Mouse (Mus musculus) heart, embryonic 15.5 days (tissue): ENCODE results near the gene Tcap. TPM values are rescaled to one million over a fixed set of nuclear protein-coding genes. Genes with fewer than 3 reads are reported as not detected.

Experiments
- ATAC-seq: fragments of 200-750 bp; cut with Nextera tagmentation; replicated peaks from 2 replicates; pipeline ENCODE4 v1.8.0; 2017; ENCODE audit warnings: low read depth, moderate TSS enrichment; ENCODE audit not compliant: insufficient number of reproducible peaks, insufficient read depth, low FRiP score
- H3K27ac ChIP-seq: fragments of 300-500 bp; sonication (generic); 2 replicates; pipeline ENCODE4 v1.5.1; 2015; ENCODE audit warnings: mild to moderate bottlenecking, inconsistent platforms
- H3K27me3 ChIP-seq: fragments of 300-500 bp; sonication (generic); 2 replicates; pipeline ENCODE4 v1.6.1; 2015; ENCODE audit warnings: inconsistent platforms
- H3K36me3 ChIP-seq: fragments of 300-500 bp; sonication (generic); 2 replicates; pipeline ENCODE4 v1.6.1; 2015; ENCODE audit warnings: mild to moderate bottlenecking, inconsistent platforms
- H3K4me1 ChIP-seq: fragments of 300-500 bp; sonication (generic); replicated peaks from 2 replicates; pipeline ENCODE4 v1.6.1; 2015; ENCODE audit warnings: inconsistent platforms
- H3K4me2 ChIP-seq: fragments of 300-500 bp; sonication (generic); 2 replicates; pipeline ENCODE4 v1.6.1; 2015; ENCODE audit warnings: inconsistent platforms, mild to moderate bottlenecking, moderate library complexity
- H3K4me3 ChIP-seq: fragments of 300-500 bp; sonication (generic); 2 replicates; pipeline ENCODE4 v1.5.1; 2015; ENCODE audit warnings: mild to moderate bottlenecking, inconsistent platforms
- H3K9ac ChIP-seq: fragments of 300-500 bp; sonication (generic); 2 replicates; pipeline ENCODE4 v1.6.1; 2015; ENCODE audit warnings: mild to moderate bottlenecking, inconsistent platforms
- H3K9me3 ChIP-seq: fragments of 300-500 bp; sonication (generic); replicated peaks from 2 replicates; pipeline ENCODE4 v1.6.1; 2016; ENCODE audit warnings: inconsistent platforms
- WGBS: fragments of 180-500 bp; shearing (Covaris S2); methylation state at CpG from one replicate; pipeline ENCODE4 v1.1.7; 2015; ENCODE audit warnings: mixed read lengths; 5-methylcytosine and 5-hydroxymethylcytosine counted together
- polyA plus RNA-seq: library from polyadenylated mRNA; unstranded; fragments of >200 nt; fragmentation: Nextera tagmentation; extraction: Ambion mirVana; gene quantifications from 2 replicates; pipeline ENCODE4 v1.2.1, GENCODE M21; 2015

Tcap gene
- polyA plus RNA-seq, 1 experiment from 2014 or later, result 158 TPM

DNA sequence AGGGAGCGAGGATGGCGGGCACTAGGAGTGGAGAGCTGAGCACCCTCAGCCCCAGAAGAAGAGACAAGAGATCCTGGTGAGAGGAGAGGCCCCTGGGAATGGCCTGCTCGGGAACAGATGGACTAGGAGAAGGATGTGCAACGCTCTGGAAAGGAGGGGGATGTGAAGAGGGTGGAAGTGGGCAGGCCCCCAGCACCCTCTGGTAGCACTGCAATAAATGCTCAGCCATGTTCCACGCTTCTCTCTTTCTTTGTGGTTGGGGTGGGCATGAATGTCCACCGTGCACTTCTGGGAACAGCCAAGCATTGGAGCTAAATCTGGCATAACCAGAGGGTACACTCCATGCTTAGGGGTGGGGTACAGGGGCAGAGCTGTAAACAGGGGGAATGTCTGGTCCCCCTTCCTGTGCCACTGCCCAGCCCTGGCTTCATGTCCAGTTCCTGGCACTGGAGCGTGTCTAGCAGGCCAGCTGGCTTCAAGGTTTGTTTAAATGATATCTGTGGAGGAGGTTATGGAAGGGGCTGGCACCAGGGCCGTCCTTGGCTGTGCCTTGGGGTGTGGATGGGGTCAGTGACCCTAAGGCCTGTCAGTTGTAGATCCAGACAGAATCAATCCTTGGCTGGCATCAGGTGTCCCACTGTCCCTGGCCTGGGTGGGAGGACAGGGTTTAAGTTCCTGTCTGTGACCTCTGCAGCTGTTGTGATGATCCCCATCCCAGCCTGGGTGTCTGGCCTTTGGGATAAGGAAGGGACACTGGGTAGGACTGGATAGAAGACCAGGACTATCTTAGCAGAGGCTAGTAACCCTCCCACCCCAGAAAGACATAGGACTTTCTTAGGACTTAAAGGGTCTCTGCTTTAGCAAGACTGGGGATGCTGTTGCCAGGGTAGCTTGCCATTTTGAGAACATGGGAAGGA lies 1.4 kb downstream of the Tcap start:
- Histone ChIP-seq H3K9ac (peak overlapping the region; percentile 67), H3K4me3 (peak overlapping the region; percentile 53)

DNA sequence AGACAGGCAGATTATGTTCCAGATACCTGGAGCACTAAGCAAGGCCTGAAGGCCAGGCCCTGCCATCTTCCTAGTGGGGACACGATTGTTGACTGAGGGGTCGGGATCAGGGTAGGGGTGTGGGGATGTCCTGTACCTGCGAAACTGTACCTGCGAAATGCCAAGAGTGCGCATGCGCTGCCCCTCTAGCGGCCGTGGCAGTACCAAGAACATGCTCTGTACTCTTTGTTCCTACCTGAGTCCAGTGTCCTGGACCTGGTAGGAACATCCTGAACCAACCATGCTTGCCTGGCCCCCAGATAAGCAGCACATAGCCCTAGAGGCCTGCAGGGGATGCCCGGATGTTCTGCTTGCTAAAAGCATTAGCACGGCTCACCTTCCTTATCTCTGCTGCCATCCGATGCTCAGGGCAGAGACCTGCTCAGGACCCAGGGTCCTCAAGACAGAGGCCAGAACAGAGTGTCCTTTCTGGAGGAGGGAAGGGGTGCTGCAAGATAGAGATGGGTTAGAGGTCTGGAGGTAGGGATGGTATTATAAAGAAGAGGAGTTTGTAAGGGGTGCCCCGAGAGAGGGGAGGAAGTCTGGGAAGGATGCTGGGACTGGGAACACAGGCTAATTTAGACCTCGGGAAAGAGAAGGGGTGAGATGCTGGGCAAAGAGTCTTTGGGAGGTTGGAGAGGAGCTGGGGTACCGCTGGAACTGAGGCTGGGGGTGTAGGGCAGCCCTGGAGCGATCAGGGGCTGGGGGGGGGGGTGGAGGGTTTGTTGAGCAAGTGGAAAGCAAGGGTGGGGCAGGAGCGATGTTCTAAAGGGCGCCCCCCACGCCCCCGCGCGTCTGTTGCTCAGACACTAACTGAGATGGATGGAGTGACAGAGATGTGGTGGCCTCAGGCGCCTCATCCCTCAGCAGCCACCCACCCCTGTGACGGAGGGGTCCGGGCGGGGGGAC lies 2.3 kb downstream of the Tcap start, which contains the start of gene Pnmt:
Gene Pnmt, plus strand, starts transcription at position 813 of the 948 bp plus-strand sequence.
- Histone ChIP-seq H3K4me1 (peaks cover 72% of the 10 kb centered on the region), H3K27me3 (peaks cover 18% of the 10 kb centered on the region), H3K9ac (peak within 1 kb of the TSS; percentile 67), H3K4me3 (peak within 1 kb of the TSS; percentile 53; the same call in 1 of the 2 replicates), H3K27ac (peak within 1 kb of the TSS; percentile 90; the same call in 1 of the 2 replicates), H3K9me3 (no peaks in the 10 kb centered on the region), H3K36me3 (no peaks in the 10 kb centered on the region), H3K4me2 (peak within 1 kb of the TSS; percentile 70)
- 46% methylated on average over 25 of the region's 25 CpGs for WGBS
- ATAC-seq, result no peak

More for the DNA sequence above, 1.4 kb downstream of the Tcap start:
- no peaks in the 10 kb centered on the region for H3K9me3 ChIP-seq
- 0 out of 2 replicates have a peak, but pooled peaks cover 3% of the 10 kb centered on the region for H3K36me3 ChIP-seq
- H3K27ac ChIP-seq, result peak overlapping the region; percentile 90
- no peak for ATAC-seq
- peaks cover 12% of the 10 kb centered on the region for H3K27me3 ChIP-seq
- 54% methylated on average over 8 of the region's 8 CpGs for WGBS
- peaks cover 77% of the 10 kb centered on the region for H3K4me1 ChIP-seq
- H3K4me2 ChIP-seq, result peak overlapping the region; percentile 70

DNA sequence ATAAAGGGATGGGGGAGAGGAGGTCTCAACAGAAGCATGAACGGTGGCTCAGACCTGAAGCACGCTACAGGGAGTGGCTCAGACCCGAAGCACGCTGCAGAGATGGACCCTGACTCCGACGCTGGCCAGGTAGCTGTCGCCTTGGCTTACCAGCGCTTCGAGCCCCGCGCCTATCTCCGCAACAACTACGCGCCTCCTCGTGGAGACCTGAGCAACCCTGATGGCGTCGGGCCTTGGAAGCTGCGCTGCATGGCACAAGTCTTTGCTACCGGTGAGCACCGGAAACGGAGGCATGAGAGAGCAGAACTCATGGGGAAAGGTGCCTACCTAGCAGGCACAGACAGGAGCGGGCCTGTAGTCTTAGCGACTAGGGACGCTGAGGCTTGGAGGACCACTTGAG lies 3.0 kb downstream of the Tcap start:
- WGBS, result 17% methylated on average over 24 of the region's 24 CpGs
- Histone ChIP-seq H3K4me1 (peaks cover 77% of the 10 kb centered on the region), H3K27me3 (peaks cover 18% of the 10 kb centered on the region)

DNA sequence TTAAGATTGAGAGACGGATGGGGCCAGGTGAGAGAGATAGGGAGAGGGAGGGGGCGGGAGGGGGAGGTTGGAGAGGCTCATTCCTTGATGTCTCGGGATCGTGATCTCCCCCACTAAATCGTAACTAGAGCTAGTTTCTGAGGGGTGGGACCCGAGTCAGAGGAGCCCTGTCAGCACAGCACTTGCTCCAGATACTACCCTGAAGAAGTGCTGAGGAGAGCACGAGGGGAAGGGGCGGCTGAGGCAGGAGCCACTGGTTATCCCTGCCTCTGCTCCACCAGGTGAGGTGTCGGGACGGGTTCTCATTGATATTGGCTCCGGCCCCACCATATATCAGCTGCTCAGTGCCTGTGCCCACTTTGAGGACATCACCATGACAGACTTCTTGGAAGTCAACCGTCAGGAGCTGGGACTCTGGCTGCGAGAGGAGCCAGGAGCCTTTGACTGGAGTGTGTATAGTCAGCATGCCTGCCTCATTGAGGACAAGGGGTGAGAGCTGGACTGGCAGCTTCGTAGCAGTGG lies 3.5 kb downstream of the Tcap start:
- H3K9ac ChIP-seq, result no peak overlapping the region
- no peak overlapping the region for H3K27ac ChIP-seq
- no peak overlapping the region for H3K4me2 ChIP-seq
- no peak for ATAC-seq
- no peaks in the 10 kb centered on the region for H3K36me3 ChIP-seq
- peaks cover 79% of the 10 kb centered on the region for H3K4me1 ChIP-seq
- H3K9me3 ChIP-seq, result no peaks in the 10 kb centered on the region
- H3K27me3 ChIP-seq, result peaks cover 18% of the 10 kb centered on the region
- WGBS, result 51% methylated on average over 14 of the region's 14 CpGs
- no peak overlapping the region for H3K4me3 ChIP-seq

More for the DNA sequence above, 3.0 kb downstream of the Tcap start:
- H3K9ac ChIP-seq, result no peak overlapping the region
- no peaks in the 10 kb centered on the region for H3K36me3 ChIP-seq
- ATAC-seq, result no peak
- H3K27ac ChIP-seq, result no peak overlapping the region
- H3K4me3 ChIP-seq, result no peak overlapping the region
- H3K4me2 ChIP-seq, result peak overlapping the region; percentile 16; the same call in 1 of the 2 replicates
- no peaks in the 10 kb centered on the region for H3K9me3 ChIP-seq

DNA sequence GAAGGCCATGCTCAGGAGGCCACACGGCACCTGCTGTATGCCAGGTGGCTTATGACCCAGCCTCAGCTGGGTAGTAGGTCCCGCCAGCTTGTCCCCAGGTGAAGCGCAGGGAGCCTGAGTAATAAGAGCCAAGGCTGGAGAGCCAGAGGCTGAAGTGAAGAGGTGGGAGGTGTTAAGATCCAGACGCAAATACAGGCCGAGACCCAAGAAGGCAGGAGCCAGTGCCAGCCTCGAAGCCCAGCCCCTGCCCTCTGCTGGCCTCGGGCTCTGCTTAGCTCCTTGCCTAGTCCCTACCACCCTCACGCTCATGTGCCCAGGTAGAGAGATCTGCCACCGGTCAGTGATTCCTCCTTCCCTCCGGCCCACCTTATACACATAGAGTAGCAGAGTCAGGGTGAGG lies 4.7 kb downstream of the Tcap start:
- no peaks in the 10 kb centered on the region for H3K9me3 ChIP-seq
- H3K27ac ChIP-seq, result no peak overlapping the region
- H3K27me3 ChIP-seq, result peaks cover 18% of the 10 kb centered on the region
- no peak overlapping the region for H3K4me3 ChIP-seq
- no peak for ATAC-seq
- H3K9ac ChIP-seq, result no peak overlapping the region
- H3K4me2 ChIP-seq, result no peak overlapping the region
- 70% methylated on average over 10 of the region's 10 CpGs for WGBS
- H3K4me1 ChIP-seq, result peaks cover 86% of the 10 kb centered on the region
- no peaks in the 10 kb centered on the region for H3K36me3 ChIP-seq

DNA sequence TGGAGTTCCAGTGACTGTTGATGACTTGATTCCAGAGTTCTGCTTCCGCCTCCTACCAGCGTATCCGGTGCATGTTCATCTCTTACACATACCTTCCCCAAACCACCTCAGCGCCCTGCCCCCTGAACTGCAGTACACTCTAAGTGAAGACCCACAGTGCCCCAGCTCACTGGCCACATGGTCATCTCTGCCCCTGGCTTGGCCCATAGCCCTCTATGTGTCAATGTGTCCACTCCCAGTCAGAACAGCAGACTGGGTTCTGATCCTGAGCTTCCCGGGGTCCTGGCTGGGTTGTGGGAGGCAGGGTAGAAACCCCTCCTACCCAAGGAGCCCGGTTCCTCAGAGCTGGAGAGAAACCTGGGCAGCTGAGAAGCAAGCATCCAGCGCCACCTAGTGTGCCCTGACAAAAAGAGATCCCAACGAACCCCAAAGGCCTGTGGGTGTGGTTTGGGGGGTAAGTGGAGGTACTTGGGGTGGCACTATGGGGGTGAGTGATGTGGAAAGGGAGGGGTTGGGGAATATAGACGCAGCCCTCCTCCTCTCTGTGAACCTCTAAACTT lies 5.7 kb downstream of the Tcap start:
- Histone ChIP-seq H3K4me1 (peaks cover 87% of the 10 kb centered on the region), H3K36me3 (no peaks in the 10 kb centered on the region), H3K27me3 (peaks cover 18% of the 10 kb centered on the region), H3K9ac (no peak overlapping the region), H3K9me3 (no peaks in the 10 kb centered on the region), H3K4me3 (no peak overlapping the region), H3K27ac (no peak overlapping the region), H3K4me2 (no peak overlapping the region)
- no peak for ATAC-seq
- 22% methylated on average over 9 of the region's 9 CpGs for WGBS

DNA sequence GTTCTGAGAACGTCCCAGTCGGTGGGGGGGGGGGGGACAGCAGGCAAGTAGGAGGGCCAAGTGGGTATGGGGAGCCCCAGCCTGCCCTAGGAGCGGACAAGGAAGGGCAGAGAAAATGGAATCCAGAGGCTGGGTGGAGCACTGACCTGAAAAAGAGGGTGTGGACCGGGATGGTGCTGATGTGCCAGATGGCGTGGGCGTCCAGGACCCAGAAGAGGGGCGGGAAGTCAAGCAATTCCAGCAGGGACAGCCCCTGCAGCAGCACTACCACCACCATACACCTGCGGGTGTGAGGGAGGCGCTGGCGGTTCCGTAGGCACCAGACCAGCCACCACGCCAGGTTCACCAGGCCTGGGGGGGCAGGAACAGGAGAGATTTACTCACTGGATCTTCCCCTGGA lies 6.5 kb downstream of the Tcap start:
- Histone ChIP-seq H3K4me3 (no peak overlapping the region), H3K27me3 (peaks cover 18% of the 10 kb centered on the region), H3K36me3 (no peaks in the 10 kb centered on the region), H3K9ac (no peak overlapping the region), H3K9me3 (no peaks in the 10 kb centered on the region), H3K27ac (no peak overlapping the region), H3K4me2 (no peak overlapping the region), H3K4me1 (peaks cover 87% of the 10 kb centered on the region)
- ATAC-seq, result no peak
- WGBS, result 79% methylated on average over 12 of the region's 12 CpGs

DNA sequence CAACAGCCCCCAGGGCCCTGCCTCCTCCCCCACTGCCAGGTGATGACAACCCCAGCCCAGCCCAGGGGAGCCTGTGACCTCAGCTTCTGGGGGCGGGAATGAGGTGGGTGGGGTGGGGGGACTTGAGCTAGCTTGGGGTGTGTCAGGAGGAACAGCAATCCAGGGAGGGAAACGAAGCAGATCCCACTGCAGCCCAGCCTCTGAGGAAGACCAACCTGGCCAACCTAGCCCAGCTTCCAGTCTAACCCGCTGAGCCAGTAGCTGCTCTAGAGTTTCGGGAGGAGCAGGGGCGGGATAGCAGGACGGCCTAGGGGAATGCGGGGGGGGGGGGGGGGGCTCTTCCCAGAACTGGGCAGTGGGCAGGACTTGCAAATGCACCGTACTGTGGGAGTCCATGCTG lies 8.4 kb downstream of the Tcap start:
- H3K27ac ChIP-seq, result peak overlapping the region; percentile 98
- peaks cover 74% of the 10 kb centered on the region for H3K4me1 ChIP-seq
- H3K4me2 ChIP-seq, result 0 out of 2 replicates have a peak overlapping the region, but pooled peaks have one; percentile 37
- peak overlapping the region; percentile 26 for H3K9ac ChIP-seq
- H3K4me3 ChIP-seq, result no peak overlapping the region
- no peak for ATAC-seq
- H3K36me3 ChIP-seq, result no peaks in the 10 kb centered on the region
- H3K9me3 ChIP-seq, result no peaks in the 10 kb centered on the region
- H3K27me3 ChIP-seq, result peaks cover 11% of the 10 kb centered on the region; the same call in 1 of the 2 replicates
- WGBS, result 10% methylated on average over 8 of the region's 8 CpGs

DNA sequence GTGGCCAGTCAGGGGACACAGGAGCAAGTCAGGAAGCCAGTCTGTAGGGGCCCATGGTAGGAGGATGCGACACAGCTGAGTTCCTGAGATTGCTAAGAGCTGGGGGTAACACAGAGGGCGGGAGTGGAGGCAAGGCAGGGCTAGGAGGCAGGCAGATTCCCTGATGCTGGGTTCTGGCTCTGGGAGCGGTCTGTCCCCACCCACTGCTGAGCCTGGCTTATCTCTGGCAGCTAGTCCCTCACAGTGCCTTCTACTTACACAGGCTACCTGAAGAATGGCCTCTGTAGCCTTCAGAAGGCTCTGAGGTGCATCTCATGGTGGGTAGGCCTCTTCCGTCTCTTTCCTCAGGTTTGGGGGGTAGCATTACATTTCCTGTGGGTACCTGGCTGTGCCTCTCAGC lies 9.0 kb downstream of the Tcap start:
- Histone ChIP-seq H3K36me3 (no peaks in the 10 kb centered on the region; the same call in 1 of the 2 replicates), H3K4me3 (no peak overlapping the region), H3K9me3 (no peaks in the 10 kb centered on the region), H3K4me1 (peaks cover 71% of the 10 kb centered on the region), H3K4me2 (peak overlapping the region; percentile 37), H3K27me3 (peaks cover 9% of the 10 kb centered on the region; the same call in 1 of the 2 replicates), H3K27ac (peak overlapping the region; percentile 98), H3K9ac (peak overlapping the region; percentile 26)
- WGBS, result 38% methylated on average over 4 of the region's 4 CpGs
- 0 out of 2 replicates have a peak, but pooled peaks have one; percentile 12 for ATAC-seq

DNA sequence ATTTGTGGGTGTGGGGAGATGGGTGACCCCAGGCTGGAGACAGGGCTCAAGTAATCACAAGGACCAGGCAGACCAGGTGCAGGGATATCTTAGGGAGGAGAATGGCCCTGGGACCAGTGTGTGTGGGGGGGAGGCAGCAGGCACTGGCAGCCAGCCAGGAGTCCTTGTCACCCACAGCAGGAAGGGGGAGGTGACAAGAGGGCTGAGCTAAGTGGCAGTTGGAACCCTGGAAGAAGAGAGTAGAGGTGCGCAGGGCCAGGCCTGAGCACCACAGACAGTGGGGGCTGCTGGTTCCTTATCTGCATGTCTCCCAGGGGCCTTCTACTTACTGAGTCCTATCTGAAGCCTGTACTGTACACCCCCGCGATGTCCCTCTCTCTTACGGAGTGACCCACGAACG lies 9.7 kb downstream of the Tcap start:
- Histone ChIP-seq H3K36me3 (no peaks in the 10 kb centered on the region; the same call in 1 of the 2 replicates), H3K27ac (peak overlapping the region; percentile 98), H3K4me3 (no peak overlapping the region), H3K9ac (peak overlapping the region; percentile 26), H3K27me3 (peaks cover 9% of the 10 kb centered on the region; the same call in 1 of the 2 replicates), H3K4me1 (peaks cover 65% of the 10 kb centered on the region), H3K9me3 (no peaks in the 10 kb centered on the region), H3K4me2 (peak overlapping the region; percentile 37)
- 23% methylated on average over 6 of the region's 6 CpGs for WGBS
- peak; percentile 57 for ATAC-seq
